Mouse (Mus musculus) left cerebral cortex, adult 8-10 months (tissue): ENCODE results near the gene Mmp9. TPM values are rescaled to one million over a fixed set of nuclear protein-coding genes. Genes with fewer than 3 reads are reported as not detected.

Experiments
- DNase-seq, 2 experiments: peaks; one replicate each; pipeline ENCODE4 v3.0.0; 2022; ENCODE audit warnings: low spot score in 2 of 2
- total RNA-seq, 4 experiments: library from RNA; stranded (reverse); gene quantifications; 2 replicates each; pipeline ENCODE4 v1.2.4; 2022

Gene Mmp9
- total RNA-seq, 4 experiments from 2014 or later = 0.87 to 2.5 (median 1.5) TPM

GRCm38 (mm10) chr2:164953224-164953623 lies 12.6 kb downstream of the Mmp9 start:
- DNase-seq = no peak

- DNase-seq = no peak
Observed at GRCm38 (mm10) chr2:164955725-164956124, 15.1 kb downstream of the Mmp9 start.

- DNase-seq = no peak
Observed at GRCm38 (mm10) chr2:164956195-164956594, 15.6 kb downstream of the Mmp9 start.

GRCm38 (mm10) chr2:164957548-164958315 lies 17.2 kb downstream of the Mmp9 start:
- no peak for DNase-seq

GRCm38 (mm10) chr2:164960716-164961441 lies 20.3 kb downstream of the Mmp9 start, which contains the start of gene Slc12a5:
Gene Slc12a5, plus strand, starts transcription at chr2:164960802.
- no peak for DNase-seq

- peak; percentile 45 to 75 for DNase-seq
Observed at GRCm38 (mm10) chr2:164961506-164962182, 21.1 kb downstream of the Mmp9 start.

GRCm38 (mm10) chr2:164962183-164962580 lies 21.6 kb downstream of the Mmp9 start:
- no peak for DNase-seq

GRCm38 (mm10) chr2:164964242-164964894 lies 23.8 kb downstream of the Mmp9 start:
- DNase-seq = peak in 1 of 2 experiments; percentile 74

GRCm38 (mm10) chr2:164964981-164965380 lies 24.4 kb downstream of the Mmp9 start:
- no peak for DNase-seq

- no peak for DNase-seq
Observed at GRCm38 (mm10) chr2:164966381-164966780, 25.8 kb downstream of the Mmp9 start.

- no peak for DNase-seq
Observed at GRCm38 (mm10) chr2:164967193-164967592, 26.6 kb downstream of the Mmp9 start.

- peak; percentile 51 to 83 for DNase-seq
Observed at GRCm38 (mm10) chr2:164967761-164968440, 27.3 kb downstream of the Mmp9 start.

- DNase-seq = peak in 1 of 2 experiments; percentile 52
Observed at GRCm38 (mm10) chr2:164968451-164968851, 27.9 kb downstream of the Mmp9 start.

GRCm38 (mm10) chr2:164969348-164969781 lies 28.8 kb downstream of the Mmp9 start:
- DNase-seq = no peak

GRCm38 (mm10) chr2:164970631-164971196 lies 30.1 kb downstream of the Mmp9 start:
- DNase-seq = peak; percentile 66 to 70

- no peak for DNase-seq
Observed at GRCm38 (mm10) chr2:164972646-164973045, 32.1 kb downstream of the Mmp9 start.

GRCm38 (mm10) chr2:164975611-164976010 lies 35.0 kb downstream of the Mmp9 start:
- DNase-seq = no peak

GRCm38 (mm10) chr2:164979749-164980148 lies 39.2 kb downstream of the Mmp9 start:
- DNase-seq = no peak

- no peak for DNase-seq
Observed at GRCm38 (mm10) chr2:164985962-164986361, 45.4 kb downstream of the Mmp9 start.

- no peak for DNase-seq
Observed at GRCm38 (mm10) chr2:164986371-164987027, 45.9 kb downstream of the Mmp9 start.
